Mouse (Mus musculus) adrenal gland, postnatal 25 days (tissue): ENCODE results near the gene Gm28363. TPM values are rescaled to one million over a fixed set of nuclear protein-coding genes. Genes with fewer than 3 reads are reported as not detected.
"Not testable (repeated sequence)": the region's sequence is repeated elsewhere in the genome, so short reads cannot be mapped to it uniquely, and the experiment has no call there.

Source experiments
- DNase-seq: peaks from one replicate; pipeline ENCODE4 v3.0.0; 2021; ENCODE audit warnings: mixed read lengths
- long read RNA-seq: library from polyadenylated mRNA; stranded (forward); transcript quantifications from one replicate; pipeline ENCODE4 v2.0.0, GENCODE M21; 2021
- total RNA-seq: library from RNA; stranded (reverse); gene quantifications from 2 replicates; pipeline ENCODE4 v1.2.3, GENCODE M21; 2021

Gene Gm28363
- not detected in 2 replicates for total RNA-seq
- long read RNA-seq = 0 reads

- DNase-seq = not testable (repeated sequence)
Observed at GRCm38 (mm10) chr1:117696831-117697230, at the start of gene Gm28363. Gene Gm28363, plus strand, starts transcription at chr1:117697131.

GRCm38 (mm10) chr1:117650236-117650635 lies 46.7 kb upstream of the Gm28363 start:
- DNase-seq = not testable (repeated sequence)

Other genes starting within 250 kb of the Gm28363 start
- not detected in 2 replicates for gene B020011L13Rik, start 84.0 kb downstream of the Gm28363 start, total RNA-seq
- gene Gm28360, start 132.9 kb downstream of the Gm28363 start, total RNA-seq = not detected in 2 replicates
- gene Gm28168, start 230.9 kb downstream of the Gm28363 start, total RNA-seq = not detected in 2 replicates